Mouse (Mus musculus): ENCODE measurements around the gene Pcx. TPM values are rescaled to one million over a fixed set of nuclear protein-coding genes. Genes with fewer than 3 reads are reported as not detected.

The Pcx gene
- polyA plus RNA-seq, 1 experiment, result 22.0 TPM

- no peak for DNase-seq (ENCODE audit: low spot score)
These were observed 38.1 kb downstream of the Pcx start for GRCm38 (mm10) chr19:4548305-4548883.

GRCm38 (mm10) chr19:4554248-4554647, 44.0 kb downstream of the Pcx start:
- DNase-seq (ENCODE audit: low spot score), result no peak

- DNase-seq (ENCODE audit: low spot score), result no peak
These were observed 44.8 kb downstream of the Pcx start for GRCm38 (mm10) chr19:4555086-4555485.

GRCm38 (mm10) chr19:4556787-4557186, 46.5 kb downstream of the Pcx start:
- no peak for DNase-seq (ENCODE audit: low spot score)

- no peak for DNase-seq (ENCODE audit: low spot score)
These were observed 47.7 kb downstream of the Pcx start for GRCm38 (mm10) chr19:4557796-4558569.

- no peak for DNase-seq (ENCODE audit: low spot score)
These were observed 48.3 kb downstream of the Pcx start for GRCm38 (mm10) chr19:4558570-4558955.

GRCm38 (mm10) chr19:4559011-4559410, 48.7 kb downstream of the Pcx start:
- DNase-seq (ENCODE audit: low spot score), result no peak

- DNase-seq (ENCODE audit: low spot score), result no peak
These were observed 49.3 kb downstream of the Pcx start for GRCm38 (mm10) chr19:4559588-4559987.

GRCm38 (mm10) chr19:4560205-4560604, 49.9 kb downstream of the Pcx start:
- no peak for DNase-seq (ENCODE audit: low spot score)

GRCm38 (mm10) chr19:4565678-4566077, 55.4 kb downstream of the Pcx start:
- no peak for DNase-seq (ENCODE audit: low spot score)

- DNase-seq (ENCODE audit: low spot score), result no peak
These were observed 56.6 kb downstream of the Pcx start for GRCm38 (mm10) chr19:4566880-4567279.

GRCm38 (mm10) chr19:4567665-4568064, 57.4 kb downstream of the Pcx start:
- no peak for DNase-seq (ENCODE audit: low spot score)

- DNase-seq (ENCODE audit: low spot score), result no peak
These were observed 58.6 kb downstream of the Pcx start for GRCm38 (mm10) chr19:4568832-4569231.

GRCm38 (mm10) chr19:4569356-4570236, 59.3 kb downstream of the Pcx start:
- no peak for DNase-seq (ENCODE audit: low spot score)

- DNase-seq (ENCODE audit: low spot score), result no peak
These were observed 60.0 kb downstream of the Pcx start for GRCm38 (mm10) chr19:4570237-4570613.

- no peak for DNase-seq (ENCODE audit: low spot score)
These were observed 60.5 kb downstream of the Pcx start for GRCm38 (mm10) chr19:4570815-4571214.

GRCm38 (mm10) chr19:4571658-4572057, 61.4 kb downstream of the Pcx start:
- DNase-seq (ENCODE audit: low spot score), result no peak

- no peak for DNase-seq (ENCODE audit: low spot score)
These were observed 61.8 kb downstream of the Pcx start for GRCm38 (mm10) chr19:4572061-4572460.

GRCm38 (mm10) chr19:4572467-4572866, 62.2 kb downstream of the Pcx start:
- DNase-seq (ENCODE audit: low spot score), result no peak

GRCm38 (mm10) chr19:4573241-4573640, 63.0 kb downstream of the Pcx start:
- DNase-seq (ENCODE audit: low spot score), result no peak

GRCm38 (mm10) chr19:4578799-4579198, 68.5 kb downstream of the Pcx start:
- DNase-seq (ENCODE audit: low spot score), result no peak

- DNase-seq (ENCODE audit: low spot score), result no peak
These were observed 69.0 kb downstream of the Pcx start for GRCm38 (mm10) chr19:4579296-4579695.

GRCm38 (mm10) chr19:4583856-4584255, 73.6 kb downstream of the Pcx start:
- no peak for DNase-seq (ENCODE audit: low spot score)

Data from urinary bladder, adult 2 months (tissue).